In the genomic region with DNA sequence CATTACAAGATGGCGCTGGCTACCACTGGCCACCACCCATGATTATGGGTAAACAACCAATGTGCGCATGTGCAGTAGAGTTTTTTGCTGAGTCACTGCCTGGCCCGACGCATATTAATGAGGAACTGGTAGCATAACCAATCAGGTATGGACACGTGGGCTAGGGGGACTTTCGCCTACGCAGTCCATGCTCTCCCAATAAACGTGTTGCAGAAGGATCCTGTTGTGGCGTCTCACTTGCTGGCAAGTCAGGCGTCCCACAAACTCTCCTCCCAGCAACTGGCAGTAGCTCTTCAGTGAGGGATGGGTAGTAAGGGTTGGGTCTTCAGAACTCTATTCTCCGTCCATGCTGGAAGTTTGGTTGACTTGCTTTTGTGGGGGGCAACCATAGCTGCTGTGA, we compare ENCODE assay signal across 11 mouse cellular contexts. TPM values are rescaled to one million over a fixed set of nuclear protein-coding genes. Genes with fewer than 3 reads are reported as not detected.
"Had no signal": no experiment of that assay in that cellular context is flagged by ENCODE, and none has a peak within 500 bp of the region (broad histone marks: within the 10 kb centered on the region; RNA-seq: fewer than 3 reads in every experiment).

No protein-coding gene starts in this region.

RNA-seq across cellular contexts. Expression of a gene that starts 4.4 kb away (rescaled TPM):
- polyA plus RNA-seq: neural tube, embryonic 13.5 days; neural tube, embryonic 14.5 days; neural tube, embryonic 15.5 days; small intestine, adult 2 months; spleen, adult 2 months; stomach, embryonic 14.5 days; stomach, embryonic 15.5 days; stomach, embryonic 16.5 days; stomach, postnatal 0 days; thymus, adult 2 months; thymus, postnatal 0 days had no signal

RNA-seq across cellular contexts. Expression of a gene that starts 8.7 kb away (rescaled TPM):
- polyA plus RNA-seq: neural tube, embryonic 13.5 days; neural tube, embryonic 14.5 days; neural tube, embryonic 15.5 days; small intestine, adult 2 months; spleen, adult 2 months; stomach, embryonic 14.5 days; stomach, embryonic 15.5 days; stomach, embryonic 16.5 days; stomach, postnatal 0 days; thymus, adult 2 months; thymus, postnatal 0 days had no signal
